Mouse (Mus musculus): ENCODE measurements at regions not wholly inside any gene's neighbourhood (a gene's known extent, or its start where the extent isn't known, plus 50 kb on each side); places are given as distances from the start of the nearest gene placed in this dataset.

DNA sequence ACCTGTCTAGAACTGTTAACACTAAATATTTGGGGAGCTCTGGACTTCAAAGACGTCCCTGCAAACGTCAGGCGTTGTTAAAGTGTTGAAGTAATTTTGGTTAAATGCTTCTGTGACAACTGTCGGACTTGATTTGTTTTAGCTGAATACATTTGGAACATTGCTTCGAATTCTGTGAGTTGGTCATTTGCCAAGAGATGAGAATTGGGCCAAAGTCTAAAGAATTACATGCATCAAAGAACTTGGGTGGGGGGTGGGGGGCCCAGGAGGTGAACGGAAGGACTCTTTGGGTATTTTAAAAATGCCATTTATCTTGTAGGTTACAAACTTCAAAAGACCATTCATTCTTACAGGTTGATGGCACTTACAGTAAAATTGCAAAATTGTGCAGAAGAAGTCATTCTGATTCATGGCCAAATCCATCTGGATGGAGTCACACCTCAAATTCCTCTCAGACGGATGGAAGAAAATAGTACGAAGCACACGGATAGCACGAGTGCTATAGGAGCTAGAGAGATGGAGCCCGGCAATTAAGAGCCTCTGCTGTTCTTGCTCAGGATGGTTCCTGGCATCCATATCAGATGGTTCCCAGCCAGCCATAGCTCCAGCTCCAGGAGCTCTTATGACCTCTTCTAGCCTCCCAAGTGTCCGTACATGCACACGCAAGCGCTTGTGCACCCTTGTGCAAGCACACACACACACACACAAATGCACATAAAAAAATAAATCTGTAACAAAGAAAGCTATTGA, 144.5 kb upstream of the Irx5 start:
- no peak for DNase-seq

GRCm38 (mm10) chr8:92209081-92209480, 148.3 kb upstream of the Irx5 start:
- no peak for DNase-seq

DNA sequence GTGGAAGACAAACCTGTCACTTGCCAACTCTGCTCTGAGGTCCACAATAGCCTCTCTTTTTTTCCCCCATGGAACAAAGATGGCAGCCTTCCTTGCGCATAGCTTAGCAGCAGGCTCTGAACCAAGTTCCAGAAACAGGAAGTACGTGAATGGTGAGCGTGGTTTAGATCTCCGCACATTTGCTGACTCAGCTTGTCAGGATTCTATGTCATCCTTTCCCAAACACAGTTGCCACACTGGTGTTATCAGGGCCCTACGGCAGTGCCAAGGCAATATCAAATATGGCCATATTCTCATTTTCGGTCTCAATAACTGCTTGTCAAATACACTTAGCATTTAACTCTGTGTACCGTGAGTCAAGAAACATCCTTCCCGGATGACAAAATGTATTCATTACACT, 161.8 kb upstream of the Irx5 start:
- DNase-seq: no peak

DNA sequence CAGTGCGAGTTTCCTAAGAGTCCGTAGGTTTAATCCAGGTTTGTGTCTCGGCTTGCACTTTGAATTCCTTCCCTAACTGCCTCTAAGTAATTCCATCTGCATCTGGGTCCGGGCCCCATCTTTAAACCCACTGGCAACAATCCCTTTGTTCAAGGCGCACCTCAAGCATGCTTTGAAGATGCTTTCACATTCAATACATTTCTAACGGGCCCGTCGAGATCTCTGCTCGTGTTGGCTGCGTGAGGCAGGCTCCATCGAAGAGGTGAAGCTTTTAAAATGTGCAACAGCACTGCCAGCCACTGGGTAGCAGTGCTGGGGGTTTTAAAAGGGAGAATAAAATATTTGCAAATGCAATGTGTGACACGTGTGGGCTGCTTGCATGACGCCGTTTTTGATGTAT, 163.4 kb upstream of the Irx5 start:
- DNase-seq: no peak

- DNase-seq: no peak
Observed at GRCm38 (mm10) chr8:92190261-92191025, 167.0 kb upstream of the Irx5 start.

DNA sequence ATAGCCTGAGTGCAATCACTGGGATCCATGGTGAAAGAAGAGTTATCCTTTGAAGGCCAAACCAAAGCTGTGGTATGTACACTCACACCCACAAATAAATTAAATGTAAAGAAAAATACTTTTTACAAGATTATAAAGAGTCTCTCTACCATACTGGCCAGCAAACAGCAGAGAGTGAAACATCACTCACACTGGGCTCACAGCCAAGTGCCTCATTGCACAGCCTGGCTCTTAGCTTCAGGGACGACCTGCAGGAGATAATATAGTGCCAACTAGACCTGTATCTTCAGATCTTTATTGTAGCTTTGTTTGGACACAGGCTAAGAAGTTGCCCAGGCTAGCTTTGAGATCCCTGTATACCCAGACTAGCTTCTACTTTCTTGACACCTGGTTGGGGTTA, 174.1 kb upstream of the Irx5 start:
- peak; percentile 21 for DNase-seq

DNA sequence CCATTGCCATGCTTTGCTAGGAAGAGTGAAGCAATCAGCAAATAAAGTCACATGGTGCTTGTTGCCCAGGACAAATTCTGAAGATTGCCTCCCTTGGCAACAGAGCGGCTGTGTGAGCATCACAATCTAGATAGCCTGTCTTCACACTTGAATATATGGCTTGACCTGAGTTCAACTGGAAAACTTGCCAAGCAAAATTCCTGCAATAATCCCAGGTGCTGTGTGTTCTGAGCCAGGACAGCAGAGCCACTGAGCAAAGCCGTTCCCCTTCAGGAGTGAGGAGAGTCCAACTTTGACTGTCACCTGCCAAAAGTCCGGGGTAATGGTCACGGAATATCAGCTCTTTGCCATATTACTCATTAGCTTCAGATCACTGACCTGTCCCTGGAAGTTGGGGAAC, 176.8 kb upstream of the Irx5 start:
- no peak for DNase-seq

- no peak for DNase-seq
Observed at GRCm38 (mm10) chr8:92179327-92179726, 178.1 kb upstream of the Irx5 start.

GRCm38 (mm10) chr8:92176101-92176500, 181.3 kb upstream of the Irx5 start:
- DNase-seq: no peak

GRCm38 (mm10) chr8:92174106-92174505, 183.3 kb upstream of the Irx5 start:
- no peak for DNase-seq

GRCm38 (mm10) chr8:92171578-92171977, 185.8 kb upstream of the Irx5 start:
- DNase-seq: no peak

- DNase-seq: no peak
Observed at GRCm38 (mm10) chr8:92167340-92167783, 190.1 kb upstream of the Irx5 start.

DNA sequence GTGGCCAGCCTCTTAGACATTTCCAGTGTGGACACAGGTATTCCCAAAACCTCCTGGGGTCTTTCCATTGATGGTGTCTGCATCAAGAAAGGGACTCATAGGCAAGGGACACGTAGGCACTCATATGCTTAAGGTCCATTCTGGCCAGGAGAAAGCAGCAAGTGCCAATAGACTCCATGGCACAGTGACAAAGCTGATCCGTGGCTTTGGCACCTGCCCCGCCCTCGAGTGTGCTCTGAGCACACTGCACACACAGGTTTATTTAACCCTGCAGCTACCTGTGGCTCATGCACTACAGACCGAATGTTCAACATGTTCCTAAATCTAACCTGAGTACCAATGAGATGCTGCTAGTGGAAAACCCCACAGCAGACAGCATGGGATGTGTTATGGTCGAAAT, 192.1 kb upstream of the Irx5 start:
- no peak for DNase-seq

DNA sequence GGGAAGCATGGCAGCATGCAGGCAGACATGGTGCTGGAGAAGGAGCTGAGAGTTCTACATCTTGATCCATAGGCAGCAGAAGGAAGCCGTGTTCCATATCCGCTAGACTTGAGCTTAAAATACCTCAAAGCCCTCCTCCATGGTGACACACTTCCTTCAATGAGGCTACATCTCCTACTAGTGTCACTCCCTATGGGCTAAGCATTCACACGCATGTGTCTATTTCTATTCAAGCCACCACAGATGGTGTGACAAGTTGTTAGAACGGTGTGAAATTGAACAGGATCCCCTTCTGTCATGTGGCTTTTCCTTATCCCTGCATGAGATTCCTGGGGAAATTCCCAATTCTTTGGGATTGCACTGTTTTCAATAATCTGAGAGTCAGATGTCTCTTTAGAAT, 192.9 kb upstream of the Irx5 start:
- no peak for DNase-seq

- no peak for DNase-seq
Observed at GRCm38 (mm10) chr8:92161002-92161401, 196.4 kb upstream of the Irx5 start.

GRCm38 (mm10) chr8:92158219-92158618, 199.2 kb upstream of the Irx5 start:
- DNase-seq: no peak

DNA sequence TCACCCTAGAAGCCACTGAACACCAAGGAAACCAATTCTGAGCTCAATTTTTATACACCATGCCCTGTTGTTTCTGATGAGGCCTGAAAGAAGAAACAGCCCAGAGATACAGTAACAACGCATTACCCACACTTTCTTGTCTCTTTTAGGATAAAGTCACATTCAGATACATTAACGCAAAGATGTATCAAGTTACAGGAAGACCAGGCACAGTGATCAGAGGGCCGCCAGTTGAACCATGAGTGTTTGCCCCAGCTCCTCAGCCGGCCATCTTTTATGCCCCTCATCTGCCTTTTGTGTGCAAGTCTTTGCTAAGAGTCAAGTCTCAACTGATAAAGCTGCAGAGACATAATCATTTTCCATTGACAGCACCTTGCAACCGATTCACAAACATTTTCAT, 204.9 kb upstream of the Irx5 start:
- DNase-seq: no peak

DNA sequence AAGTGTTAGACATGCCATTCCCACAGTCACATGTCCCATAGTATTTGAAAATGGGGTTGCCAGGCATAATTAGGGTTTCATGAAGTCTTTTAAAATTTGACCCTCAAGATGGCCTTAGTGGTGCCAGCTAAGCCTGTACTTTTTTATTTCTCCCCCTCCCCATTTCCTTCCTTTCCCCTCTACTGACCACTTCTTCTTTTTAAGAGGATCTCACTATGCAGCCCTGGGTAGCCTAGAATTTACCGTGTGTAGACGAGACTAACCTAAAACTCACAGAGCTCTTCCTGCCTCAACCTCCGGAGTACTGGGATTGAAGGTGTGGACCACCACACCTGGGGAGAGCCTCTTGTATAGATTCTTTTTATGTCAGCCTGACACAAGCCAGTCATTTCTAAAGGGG, 209.8 kb upstream of the Irx5 start:
- DNase-seq: no peak

DNA sequence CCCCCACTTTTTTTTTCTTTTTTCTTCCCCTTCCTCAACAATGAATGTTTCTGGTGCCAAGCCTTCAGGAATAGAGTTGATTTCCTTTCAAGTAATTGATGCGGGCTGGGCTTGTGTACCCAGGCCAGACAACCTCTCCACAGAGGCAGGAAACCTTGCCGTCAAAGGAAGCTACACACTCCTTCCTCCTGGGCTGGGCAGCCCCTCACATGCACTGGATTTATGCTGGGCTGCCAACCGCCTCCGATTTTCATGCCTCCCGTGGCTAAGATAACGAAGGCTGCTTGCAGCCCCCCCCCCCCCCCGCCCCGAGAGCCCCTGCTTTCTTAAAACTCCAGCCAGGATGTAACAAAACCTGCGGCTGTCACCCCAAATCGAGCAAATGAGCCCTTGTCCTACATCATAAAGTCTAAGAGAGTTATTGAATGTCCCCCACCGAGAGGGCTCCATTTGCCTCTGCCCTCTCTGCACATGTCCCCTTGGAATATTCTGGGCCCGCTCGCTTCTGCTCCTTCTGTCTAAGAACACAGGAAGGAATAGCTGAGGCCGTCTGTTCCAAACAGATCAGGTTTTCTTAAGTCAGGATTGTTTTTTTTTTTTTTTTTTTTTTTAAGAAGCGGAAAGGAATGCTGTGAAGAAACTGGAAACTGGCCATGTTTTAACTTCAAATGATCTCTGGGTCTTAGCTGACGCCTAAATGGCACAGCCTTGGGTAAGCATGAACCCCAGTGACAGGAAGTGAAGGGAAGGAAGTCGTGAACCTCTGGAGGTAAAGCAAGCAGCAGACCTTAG, 220.1 kb upstream of the Irx5 start:
- DNase-seq: peak; percentile 21

DNA sequence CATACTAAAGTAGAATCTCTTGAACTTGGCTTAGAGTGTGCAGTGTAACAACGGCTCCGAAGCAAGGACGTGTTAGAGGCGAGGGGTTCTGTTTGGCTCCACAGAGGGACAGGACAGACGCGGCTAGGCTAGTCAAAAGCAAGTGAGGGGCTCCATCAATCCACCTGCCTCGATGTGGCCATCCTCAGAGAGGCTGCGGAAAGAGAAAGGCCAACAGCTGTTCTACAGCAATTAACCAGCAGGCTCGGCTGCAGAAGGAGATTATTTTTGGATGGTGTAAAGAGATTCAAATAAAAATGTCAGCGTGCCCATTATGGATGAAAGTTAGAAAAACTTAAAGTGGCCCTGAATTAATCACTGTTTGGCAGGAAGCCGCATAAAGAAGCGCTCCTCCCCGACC, 221.0 kb upstream of the Irx5 start:
- DNase-seq: no peak

- no peak for DNase-seq
Observed at GRCm38 (mm10) chr8:92134434-92134833, 223.0 kb upstream of the Irx5 start.

DNA sequence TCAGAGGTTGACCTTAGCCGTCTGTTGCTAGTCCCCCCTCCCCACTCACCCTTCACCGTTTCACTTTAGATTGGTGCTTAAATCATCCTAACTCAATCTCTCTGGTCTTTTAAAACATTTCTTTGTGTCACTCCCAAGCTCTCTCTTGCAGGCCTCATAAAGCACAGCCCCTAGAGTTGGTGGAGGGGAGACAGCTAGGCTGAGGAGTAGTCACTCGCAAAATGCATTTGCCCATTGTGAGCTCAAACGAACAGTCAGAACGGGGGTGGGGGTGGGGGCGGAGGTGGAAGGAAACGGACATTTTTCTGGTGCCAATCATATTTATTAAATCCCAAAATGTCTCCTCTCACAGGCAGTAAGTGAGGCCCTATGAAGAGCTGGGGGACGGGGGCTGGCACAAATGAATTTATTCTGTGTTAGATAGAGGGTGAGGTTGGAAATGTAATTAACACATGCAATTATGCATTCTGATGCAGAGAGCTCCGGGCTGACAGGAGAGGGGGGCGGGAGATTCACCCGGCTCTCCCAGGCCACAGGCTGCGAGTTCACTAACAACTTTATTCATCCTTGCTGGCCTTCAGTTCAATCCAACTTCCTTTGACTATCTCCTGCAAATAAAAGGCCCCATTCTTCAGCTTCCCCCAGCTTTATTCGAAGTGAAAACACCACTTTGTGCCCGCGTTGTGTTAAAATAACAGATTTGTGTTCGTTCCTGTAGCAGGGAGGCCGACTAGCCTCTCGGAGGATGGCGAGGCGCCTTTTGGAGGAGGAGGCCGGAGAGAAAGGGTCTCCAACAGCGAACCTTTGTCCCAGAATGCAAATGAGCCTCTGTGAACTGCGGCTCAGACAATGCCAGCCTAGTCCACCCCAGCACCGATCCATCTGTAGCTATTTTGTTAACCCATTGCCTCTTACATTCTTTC, 223.7 kb upstream of the Irx5 start:
- no peak for DNase-seq
